Mouse (Mus musculus) lung, adult 18-20 months (tissue): Measurements from ENCODE around the gene Ankrd55.
A peak's percentile ranks its signal among the peaks of the same experiment; 100 is the strongest.

ENCODE experiments used
- DNase-seq, 2 experiments: peaks; one replicate each; pipeline ENCODE4 v3.0.0; 2022; ENCODE audit warnings: mixed read lengths in 2 of 2

The Ankrd55 gene

DNA sequence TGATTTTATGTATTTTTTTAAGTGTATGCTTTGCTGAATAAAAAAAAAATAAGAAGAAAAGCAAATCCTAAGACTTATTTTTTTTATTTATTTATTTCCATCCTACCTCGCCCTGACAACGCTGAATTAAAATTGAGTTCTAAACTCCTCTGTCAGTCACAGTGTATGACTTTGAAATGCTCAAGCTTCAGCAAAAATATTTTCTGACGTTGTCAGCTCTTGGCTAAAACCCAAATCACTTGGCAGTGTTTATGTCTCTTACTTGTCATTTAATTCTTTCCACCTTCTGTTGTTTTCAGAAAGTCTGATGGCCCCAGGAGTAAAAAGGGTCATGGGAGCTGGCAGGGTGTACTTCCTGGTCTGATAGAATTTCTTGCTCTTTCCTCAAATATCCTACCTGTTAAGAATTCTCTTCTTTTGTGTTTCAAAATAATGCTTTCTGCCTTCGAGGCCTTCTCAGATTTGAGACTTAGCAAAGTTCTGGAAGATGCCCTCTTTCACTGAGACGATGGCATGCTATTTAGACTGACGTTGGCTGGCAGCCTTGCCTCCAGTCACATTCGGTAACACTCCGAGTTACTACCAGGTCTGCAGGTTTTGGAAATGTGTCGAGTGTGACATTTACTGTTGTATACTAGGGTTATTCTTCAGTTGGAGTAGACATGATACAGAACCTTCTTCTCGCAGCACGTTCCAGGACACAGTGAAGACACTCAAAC lies 95.8 kb downstream of the Ankrd55 start:
- no peak for DNase-seq

DNA sequence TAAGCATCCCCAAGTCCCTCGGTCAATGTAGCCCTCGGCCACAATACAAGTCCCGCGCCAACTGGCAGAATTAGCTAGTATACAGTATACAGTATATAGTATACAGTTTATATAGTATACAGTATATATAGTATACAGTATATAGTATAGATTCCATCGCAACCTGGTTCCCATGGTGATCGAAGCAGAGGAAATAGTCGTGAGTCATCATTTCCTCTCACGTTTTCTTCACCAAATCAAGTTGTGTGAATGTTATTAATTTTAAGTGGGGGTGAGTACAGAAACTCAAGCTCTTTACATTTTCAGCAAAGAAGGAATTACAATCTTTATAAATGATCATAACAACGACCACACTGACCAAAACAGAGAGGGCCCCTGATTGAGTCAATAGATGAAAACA lies 96.8 kb downstream of the Ankrd55 start:
- no peak for DNase-seq

DNA sequence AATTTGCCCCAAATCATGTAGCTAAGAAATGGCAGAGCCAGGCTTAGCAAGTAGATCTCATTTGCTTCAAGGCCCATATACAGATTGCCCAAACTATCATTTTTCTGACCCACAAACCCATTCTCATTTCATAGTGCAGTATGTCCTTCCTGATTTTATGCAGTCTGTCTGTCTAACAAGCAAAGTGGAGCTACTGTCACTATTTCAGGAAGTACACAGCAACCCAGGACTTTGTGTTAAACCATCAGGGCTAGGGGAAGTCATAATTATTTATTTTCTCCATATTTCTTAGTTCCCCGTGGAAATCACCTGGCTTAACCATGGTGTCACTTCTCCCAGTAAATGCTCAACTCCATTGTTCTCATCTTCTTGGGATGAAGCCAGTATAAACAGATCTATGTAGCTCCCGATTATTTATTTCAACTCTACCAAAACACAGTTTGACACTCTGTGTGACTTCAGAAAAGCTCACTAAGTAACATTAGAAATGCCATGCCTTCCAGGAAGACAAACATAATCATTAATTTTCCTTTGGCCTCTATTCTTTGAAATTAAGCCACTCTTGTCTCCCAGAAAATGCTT lies 98.3 kb downstream of the Ankrd55 start:
- no peak for DNase-seq

DNA sequence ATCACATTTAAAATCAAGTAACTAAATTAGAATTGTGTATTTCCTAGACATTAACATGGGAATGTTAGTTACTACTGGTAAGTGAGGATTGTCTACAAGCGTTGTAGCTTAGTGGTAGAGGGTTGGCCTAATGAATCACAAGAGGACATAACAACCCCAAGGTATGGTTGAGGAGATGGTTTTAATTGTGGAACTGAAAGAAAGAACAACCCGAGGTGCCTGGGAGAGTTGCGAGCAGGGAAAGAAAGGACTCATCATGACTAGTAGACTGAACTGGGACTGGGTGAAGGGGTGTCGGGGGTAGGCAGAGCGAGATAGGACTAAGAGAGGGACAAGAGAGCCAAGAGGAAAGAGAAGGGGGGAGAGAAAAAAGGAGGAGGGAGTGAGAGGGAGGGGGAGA lies 99.0 kb downstream of the Ankrd55 start:
- DNase-seq: no peak

DNA sequence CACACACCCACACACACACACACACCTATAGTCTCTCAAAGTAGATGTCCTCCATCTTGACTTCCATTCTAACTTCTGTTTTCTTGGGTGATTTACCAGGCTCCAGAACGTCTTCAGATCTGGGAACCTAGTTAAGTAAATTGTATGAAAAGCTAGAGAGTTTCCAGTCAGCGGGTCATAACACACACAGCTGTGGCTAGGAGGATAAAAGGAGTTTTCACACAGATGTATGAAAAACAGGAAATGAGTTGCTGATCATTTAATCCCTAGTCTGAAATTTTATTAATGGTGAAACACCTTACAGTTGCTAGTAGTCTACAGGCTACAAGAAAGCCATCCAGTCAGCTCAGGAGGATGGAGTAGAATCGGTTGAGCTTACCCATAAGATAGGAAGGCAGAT lies 99.9 kb downstream of the Ankrd55 start:
- no peak for DNase-seq

DNA sequence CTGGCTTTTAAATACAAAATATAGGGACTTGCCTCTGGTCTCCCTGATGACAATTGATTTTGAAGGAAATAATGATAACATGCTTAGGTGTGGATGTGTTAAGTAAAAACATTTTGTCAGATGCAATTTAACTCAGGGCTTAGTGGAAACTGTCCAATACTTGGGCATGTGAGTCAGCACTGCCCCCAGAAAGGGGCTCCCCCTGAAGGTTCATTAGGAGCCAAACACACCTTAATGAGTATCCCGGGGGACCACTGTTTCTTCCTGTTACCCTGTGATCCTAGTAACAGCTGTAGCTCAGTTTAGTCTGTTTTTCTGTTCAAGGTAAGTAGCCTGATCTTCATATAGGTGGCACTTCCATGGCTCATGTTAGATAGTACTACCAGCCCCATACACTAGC lies 102.0 kb downstream of the Ankrd55 start:
- DNase-seq: no peak

DNA sequence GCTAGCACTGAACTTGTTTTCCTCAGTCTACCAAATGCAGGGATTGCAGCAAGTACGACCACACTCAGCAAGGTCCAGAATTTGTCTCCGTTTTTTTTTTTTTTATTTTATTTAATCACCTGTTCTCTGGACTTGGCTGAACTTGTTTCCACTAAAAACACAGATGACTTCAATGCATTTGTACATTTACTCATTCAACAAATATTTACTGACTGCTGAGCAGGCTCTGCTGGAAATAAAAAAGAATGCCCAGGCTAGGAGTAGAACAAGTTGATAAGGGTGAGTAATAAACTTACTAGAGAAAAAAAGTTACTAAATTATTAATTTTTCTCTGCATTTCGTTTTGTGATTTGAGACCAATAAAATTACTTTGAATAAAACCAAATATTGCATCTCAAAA lies 103.1 kb downstream of the Ankrd55 start:
- DNase-seq: no peak

DNA sequence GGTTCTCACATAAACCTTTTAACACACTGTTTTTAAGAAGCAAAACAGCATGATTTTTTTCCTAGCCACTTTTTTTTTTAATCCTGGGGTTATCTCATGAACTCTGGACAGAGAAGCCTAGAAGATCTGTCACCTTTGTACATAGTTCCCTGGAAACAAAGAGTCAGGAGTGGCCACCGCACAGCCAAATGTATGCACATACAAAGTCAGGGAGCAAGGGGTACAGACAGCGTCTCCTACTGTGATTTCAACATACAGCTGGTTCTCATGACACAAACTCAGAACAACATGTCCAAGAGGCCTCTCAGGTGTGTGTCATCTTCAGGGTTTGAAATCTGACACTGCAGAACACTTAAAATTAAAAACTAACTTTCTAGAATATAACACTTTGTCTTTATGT lies 105.1 kb downstream of the Ankrd55 start:
- no peak for DNase-seq

DNA sequence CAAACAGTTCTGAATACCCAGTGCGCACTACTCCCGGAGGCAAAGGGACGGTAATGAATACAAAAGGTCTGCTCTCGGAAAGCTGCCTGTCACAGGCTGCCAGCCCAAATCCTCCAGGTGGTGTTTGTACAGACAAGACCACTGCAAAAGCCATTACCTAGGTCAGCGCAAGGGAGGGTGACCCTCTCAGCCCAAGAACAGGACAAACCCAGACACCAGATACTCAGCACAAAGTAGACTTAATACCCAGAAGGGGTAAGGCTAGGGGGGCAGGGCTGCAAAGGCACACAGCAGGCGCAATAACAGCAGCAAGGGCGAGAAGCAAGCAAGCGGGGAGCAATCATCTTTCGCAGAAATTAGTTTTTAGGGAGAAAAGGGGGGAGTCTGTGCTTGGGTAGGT lies 106.0 kb downstream of the Ankrd55 start:
- DNase-seq: no peak

DNA sequence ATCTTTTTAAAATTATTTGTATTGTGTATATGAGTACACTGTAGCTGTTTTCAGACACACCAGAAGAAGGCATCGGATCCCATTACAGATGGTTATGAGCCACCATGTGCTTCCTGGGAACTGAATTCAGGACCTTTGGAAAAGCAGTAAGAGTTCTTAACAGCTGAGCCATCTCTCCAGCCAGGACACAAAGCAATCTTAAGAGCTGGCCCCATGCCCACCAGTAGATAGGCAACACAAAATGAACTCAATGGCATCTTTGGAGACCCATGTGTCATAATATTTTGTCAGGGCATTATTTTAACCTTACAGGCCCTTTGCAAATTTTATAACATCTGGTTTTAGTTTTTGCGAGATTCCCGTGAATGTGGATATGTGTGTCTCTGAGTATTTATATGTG lies 116.5 kb downstream of the Ankrd55 start:
- DNase-seq: peak in 1 of 2 experiments; percentile 34

DNA sequence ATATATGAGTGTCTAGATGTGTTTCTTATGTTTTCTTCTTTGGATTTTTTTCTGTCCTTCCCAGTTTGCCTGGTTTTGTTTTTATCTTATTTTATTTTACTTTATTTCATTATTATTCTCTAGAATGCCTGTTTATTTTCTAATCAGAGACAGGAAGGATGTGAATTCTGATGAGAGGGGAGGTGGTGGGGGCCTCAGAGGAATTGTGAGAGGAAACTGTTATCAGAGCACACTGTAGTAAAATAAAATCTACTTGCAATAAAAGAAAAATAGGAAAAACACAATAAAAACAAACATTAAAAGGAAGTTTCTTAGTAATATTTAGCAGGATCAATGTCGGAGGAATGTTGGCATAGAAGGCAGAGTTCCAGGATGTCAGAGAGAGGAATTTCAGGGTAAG lies 116.9 kb downstream of the Ankrd55 start:
- DNase-seq: no peak

DNA sequence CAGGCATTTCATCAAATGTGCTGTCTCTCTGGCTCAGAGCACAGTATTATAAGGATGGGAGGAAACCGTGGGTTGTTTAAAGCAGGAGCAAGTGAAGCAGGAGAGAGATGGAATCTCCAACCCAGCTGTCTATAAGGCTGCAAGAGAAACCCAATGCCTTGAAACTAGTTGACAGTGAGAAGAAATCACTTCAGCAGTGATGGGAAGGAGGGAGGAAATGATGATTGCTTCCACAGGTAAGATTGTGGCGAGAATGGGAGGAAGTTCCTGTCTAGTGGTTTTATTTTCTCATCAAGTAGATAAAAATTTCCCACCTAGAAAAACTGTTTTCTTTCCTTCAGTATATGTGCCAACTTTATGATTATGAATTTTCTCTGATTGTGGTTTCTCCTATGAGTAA lies 118.4 kb downstream of the Ankrd55 start:
- DNase-seq: no peak

DNA sequence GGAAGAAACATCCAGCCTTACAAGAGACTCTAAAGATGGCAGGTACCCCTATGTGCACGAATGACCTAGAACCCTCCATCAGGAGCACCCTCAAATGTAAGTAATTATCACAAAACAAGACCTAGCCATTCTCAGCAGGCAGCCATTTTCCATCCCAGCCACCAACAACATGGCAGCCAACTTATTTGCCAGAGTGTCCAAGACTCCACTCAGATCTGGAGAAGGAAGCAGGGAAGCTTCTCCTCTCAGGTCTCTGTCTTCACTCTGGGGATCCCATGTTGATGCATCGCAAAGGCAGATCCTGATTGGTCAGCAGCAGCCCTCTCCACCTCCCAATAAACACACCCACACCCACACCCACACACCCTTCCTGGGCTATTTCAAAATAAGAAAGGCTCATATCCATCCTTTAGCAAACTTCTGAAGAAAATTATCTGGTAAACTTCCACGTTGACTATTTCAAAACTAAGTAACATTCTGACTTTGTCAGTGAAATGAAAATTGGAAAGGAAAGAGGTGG lies 119.0 kb downstream of the Ankrd55 start:
- no peak for DNase-seq

DNA sequence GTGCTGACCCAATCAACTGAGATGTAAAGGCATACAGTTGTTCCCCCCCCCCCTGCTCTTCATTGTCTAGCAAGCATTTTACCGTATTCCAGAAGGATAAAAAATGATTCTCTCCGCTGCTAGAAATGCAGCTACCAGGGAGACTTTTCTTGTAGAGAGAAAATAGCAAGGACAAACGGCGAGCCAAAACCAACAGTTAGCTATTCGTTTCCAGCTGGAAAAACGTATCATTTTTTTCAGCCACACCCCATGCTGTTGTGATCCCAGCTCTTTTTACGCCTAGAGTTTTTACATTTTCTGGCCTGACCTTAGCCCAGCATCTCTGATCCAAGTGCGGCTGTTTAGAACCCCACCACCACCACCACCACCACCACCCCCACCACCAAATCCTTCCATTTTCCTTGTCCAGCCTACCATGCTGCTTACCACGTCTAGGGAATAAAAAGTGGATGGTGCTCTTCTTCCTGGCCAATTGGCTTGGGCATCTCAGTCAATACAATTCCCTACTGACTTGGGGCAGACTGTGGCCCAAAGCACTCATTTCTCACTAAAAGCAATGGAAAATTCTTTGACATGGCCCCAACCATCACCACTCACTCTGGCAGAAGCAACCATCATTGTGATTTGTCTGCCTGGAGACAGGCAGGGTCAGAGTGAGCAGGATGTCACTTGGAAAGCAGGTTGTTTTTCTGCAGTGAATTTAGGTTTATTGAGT lies 119.7 kb downstream of the Ankrd55 start:
- DNase-seq: no peak

DNA sequence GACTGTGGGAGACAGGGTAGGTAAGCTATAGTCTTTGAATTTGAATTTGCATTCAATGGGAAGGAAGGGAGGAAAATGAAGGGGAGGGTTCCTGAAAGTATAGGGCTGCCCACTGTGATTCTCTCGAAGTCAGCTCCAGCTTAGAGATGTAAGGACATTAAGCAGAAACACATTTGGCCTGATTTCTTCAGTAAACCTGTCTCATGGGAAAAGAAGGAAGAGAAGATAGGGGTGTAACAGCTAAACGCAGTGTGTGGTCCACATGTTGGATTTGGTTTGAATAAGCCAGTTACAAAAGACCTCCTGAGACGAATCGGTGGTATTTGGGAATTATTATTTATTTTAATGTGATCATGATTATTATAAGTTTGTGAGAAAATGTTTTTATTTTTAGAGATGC lies 120.5 kb downstream of the Ankrd55 start:
- no peak for DNase-seq

DNA sequence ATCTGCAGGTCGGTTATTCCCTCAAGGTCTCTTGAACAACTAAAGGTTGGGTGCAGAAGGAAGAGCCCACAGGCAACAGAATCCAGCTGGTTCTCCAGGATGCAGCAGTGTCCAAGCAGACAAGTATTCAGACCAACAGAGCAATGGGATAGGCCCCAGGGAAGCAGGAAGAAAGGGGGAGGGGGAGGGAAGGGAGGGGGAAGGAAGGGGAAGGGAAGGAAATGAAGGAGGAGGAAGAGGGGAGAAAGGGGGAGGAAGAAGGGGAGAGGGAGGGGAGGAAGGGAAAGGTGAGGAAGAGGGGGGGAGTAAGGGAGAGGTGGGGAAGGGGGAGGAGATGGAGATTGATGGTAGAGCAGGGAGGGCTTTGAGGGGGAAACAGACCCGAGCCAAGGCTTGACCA lies 121.1 kb downstream of the Ankrd55 start:
- no peak for DNase-seq

DNA sequence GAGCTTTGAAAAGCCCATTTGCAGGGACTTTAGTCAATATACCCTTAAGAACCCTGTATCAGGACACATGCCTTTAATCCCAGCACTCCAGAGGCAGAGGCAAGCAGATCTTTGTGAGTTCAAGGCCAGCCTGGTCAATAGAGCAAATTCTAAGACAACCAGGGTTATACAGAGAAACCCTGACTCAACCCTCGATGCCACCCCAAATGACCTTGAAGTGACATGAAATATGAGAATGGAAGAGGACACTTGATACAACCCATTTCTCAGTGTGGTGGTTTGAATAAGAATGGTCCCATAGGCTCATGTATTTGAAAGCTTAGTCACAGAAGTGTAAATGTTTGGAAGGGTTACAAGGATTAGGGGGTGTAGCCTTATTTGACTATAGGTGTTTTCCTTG lies 121.6 kb downstream of the Ankrd55 start:
- DNase-seq: no peak

DNA sequence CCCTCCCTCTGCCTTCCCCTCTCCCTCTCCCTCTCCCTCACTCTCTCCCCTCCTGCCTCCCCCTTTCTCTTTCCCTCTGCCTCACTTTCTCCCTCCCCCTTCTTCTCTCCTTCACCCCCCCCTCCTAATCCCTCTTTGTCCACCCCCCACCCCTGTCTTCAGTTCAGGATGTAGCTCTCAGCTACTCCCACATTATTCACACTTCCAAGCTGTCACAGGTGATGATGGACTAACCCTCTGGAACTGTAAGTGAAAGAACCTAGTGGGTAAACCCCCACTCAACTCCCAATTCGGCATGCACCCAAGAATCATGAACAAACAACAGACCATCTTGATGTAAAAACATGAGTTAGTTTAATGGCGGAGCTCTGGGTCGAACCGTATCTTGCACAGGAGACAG lies 122.2 kb downstream of the Ankrd55 start:
- no peak for DNase-seq

DNA sequence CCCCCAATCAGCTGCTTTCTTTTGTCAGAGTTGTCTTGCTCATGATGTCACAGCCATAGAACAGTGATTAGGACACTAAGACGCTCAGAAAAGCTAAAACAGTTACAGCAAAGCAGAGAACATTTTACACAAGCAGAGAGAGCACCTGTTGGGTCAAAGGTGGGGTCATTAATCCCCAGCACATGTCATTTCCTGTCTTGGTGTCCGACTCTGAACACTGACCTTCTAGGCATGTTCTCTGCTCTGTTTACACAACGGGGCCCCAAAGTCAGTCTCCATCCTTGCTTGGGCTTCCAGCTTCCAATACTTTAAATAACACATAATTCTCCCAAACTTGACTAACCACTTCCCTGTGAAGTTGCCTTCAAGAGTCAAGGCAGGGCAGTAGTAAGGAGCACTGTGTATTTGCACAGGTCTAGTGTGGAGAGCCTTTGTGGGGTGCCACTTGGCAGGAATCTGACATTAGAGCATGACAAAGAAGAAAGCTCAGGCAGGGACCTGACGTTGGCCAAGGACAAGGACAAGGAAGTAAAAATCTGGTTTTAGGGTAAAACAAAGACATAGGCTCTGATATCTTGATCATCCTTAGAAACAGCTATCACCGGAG lies 123.1 kb downstream of the Ankrd55 start:
- peak; percentile 80 to 86 for DNase-seq

DNA sequence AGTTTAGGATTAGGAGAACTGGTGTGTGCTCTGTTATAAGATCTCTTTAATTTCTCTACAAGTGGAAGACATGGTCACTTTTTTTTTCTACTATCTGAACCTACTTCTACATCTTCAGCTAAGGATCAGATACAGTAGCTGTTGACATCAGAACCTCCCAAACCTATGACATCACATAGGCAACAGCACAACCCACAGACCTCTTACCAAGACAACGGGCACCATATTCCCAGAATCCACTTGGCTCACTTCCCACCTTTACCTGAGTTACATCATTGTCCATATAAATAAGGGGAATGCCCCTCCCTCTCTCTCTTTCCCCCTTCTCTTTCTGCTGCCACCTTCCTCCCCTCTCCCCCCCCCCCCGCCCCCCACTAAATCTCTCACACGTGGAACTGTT lies 124.0 kb downstream of the Ankrd55 start:
- DNase-seq: no peak

DNA sequence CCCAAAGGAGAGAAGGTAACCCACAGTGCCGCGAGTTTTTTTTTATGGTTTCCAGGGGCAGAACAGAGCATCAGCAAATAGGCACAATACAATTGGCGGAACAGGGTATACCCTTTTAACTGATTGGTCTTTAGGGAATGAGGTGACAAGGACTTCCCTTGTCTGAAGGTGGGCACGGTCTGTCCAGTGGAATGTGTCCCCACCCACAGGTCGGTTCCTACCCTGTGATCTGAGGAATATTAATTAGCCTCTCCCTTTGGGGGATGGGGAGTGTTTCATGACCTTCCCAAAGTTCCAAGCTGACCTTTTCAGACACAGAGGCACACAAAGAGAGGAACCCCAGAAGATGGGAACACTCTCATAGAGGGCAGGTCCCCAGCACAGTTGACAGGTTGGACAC lies 124.6 kb downstream of the Ankrd55 start:
- DNase-seq: no peak

DNA sequence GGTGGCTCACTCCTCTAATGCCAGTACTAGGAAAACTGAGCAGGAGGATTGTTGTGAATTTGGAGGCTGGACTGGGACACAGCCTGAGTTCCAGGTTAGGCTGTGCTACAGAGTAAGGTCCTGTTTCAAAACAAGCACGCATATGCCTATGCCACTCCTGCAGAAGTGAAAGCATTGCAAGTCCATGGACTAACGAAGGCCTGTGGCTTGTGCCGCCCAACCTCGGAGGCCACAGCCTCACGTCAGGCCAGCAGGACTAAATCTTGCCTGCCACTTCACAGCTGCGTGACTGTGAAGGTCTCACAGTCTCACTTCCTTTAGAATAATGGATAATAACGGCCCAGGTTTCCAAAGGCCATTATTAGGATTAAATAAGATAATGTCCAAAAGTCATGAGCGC lies 125.4 kb downstream of the Ankrd55 start:
- DNase-seq: no peak

DNA sequence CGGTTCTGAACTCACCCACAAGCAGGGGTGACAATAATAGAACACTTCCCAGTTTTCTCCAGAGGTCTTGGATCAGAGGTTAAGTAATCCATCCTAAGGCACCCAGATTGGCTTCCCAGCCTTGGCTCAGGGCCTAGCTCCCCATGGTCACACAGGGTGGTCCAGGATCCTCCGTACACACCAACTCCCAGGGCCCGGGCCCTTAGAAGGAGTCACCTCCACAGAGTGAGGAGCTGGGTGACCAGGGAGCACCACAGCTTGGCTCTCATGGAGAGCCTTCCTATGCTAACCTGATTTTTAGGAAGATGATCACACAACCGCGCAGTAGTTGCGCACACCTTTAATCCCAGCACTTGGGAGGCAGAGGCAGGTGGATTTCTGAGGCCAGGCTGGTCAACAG lies 127.6 kb downstream of the Ankrd55 start:
- no peak for DNase-seq
